Mouse (Mus musculus) forelimb bud, embryonic 11.5 days (tissue): ENCODE measurements around the gene Bsnd.

Source experiments
- DNase-seq: peaks from one replicate; pipeline ENCODE4 v3.0.0-alpha.2; 2012; ENCODE audit warnings: low read depth, low spot score

The Bsnd gene

GRCm38 (mm10) chr4:106492116-106492515, at the start of gene Bsnd:
Bsnd (minus strand) TSS chr4:106492283.
- DNase-seq, result no peak

GRCm38 (mm10) chr4:106541491-106541890, 49.4 kb upstream of the Bsnd start:
- no peak for DNase-seq

DNA sequence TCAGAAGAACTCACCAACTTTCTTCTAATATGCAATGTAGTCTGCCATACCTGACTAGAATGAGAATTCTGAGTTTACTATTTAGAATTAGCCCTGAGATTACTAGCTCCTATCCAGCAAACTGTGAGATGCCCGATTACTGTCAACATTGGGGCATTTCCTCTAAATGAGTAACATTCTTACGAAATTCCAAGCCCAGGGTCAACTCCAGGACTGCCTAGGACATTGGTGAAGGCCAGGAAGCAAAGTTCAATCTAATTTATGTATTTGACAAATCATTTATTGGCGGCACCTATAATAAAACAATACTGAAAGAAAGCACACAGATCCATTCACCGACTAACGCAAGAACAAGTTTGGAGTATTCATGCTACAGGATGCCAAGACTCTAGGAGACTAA, 47.7 kb upstream of the Bsnd start:
- DNase-seq, result no peak

- DNase-seq, result no peak
Observed at GRCm38 (mm10) chr4:106534256-106534655, 42.2 kb upstream of the Bsnd start.

GRCm38 (mm10) chr4:106533421-106534080, 41.5 kb upstream of the Bsnd start:
- no peak for DNase-seq

GRCm38 (mm10) chr4:106530113-106530482, 38.0 kb upstream of the Bsnd start:
- no peak for DNase-seq

GRCm38 (mm10) chr4:106529375-106530112, 37.5 kb upstream of the Bsnd start:
- peak; percentile 94 for DNase-seq

- DNase-seq, result no peak
Observed at GRCm38 (mm10) chr4:106527856-106528547, 35.9 kb upstream of the Bsnd start.

DNA sequence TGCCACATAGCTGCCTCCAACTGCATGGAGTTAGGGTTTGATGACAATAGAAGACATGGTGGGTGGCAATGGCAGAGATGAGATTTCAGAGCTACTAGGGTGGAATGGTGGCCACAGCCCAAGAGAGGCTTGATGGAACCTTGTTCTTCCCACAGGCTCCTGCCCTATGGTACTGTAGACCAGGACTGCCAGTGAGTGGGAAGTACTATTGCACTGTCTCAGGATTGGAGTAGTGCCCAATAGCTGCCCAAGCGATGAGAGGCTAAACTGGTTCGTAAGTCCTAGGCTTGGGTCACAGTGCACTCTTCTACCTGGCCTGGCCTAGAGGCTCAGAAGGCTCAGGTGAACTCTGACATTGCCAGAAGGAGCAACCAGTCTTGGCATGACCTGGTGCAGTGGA, 32.9 kb upstream of the Bsnd start:
- no peak for DNase-seq

- DNase-seq, result no peak
Observed at GRCm38 (mm10) chr4:106524131-106524530, 32.0 kb upstream of the Bsnd start.

DNA sequence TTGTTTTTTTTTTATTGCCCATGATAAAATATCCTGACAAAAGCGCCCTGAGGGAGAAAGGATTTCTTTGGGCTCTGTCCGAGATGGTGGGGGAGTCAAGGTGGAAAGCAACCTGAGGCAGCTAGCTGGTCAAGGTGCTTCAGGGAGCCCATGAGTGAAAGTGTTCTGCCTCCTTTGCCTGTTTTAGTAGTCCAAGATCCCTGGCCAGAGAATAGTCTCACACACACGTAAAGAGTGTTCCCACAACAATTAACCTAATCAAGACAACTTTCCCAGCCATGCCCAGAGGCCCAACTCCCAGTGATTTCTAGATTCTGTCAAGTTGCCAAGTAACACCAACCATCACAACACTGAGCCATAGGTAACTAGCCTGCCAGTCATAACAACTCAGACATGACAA, 30.5 kb upstream of the Bsnd start:
- DNase-seq, result no peak

DNA sequence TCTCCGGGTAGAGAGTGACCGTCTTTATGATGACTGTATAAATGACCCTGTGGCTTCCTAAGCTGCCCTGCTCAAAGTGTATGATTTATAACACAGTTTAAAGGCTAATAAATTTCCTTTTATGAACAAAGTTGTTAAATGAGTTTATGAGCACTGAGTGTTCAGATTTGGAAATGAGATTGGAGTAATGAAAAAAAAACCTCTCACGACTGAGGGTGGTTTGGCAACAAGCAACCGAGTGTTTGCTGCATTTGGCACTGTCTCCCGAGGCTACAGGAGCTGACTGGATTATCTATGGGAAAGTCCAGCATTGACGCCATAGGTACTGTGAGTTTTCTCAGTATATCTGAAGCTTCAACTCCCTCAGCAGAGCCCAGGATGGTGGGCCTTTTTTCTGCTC, 22.5 kb upstream of the Bsnd start:
- DNase-seq, result no peak

DNA sequence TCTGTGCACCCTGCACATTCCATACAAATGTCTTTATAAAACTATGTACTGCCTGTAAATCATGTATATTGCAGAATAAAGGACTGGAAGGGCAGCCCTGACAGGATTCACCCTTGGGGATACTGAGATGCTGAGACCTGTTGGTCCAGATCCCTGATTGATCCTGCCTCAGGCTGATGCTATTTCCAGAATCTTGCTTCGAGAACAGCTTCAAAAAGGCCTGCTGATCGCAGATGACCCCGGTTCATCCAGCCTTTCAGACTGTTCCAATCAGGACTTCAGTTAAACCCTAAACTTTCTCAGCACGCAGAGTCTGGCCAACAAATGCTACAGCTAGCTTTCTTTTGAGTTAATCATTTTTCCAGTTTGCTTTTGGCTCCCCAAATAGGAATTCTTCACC, 17.8 kb upstream of the Bsnd start:
- DNase-seq, result no peak

DNA sequence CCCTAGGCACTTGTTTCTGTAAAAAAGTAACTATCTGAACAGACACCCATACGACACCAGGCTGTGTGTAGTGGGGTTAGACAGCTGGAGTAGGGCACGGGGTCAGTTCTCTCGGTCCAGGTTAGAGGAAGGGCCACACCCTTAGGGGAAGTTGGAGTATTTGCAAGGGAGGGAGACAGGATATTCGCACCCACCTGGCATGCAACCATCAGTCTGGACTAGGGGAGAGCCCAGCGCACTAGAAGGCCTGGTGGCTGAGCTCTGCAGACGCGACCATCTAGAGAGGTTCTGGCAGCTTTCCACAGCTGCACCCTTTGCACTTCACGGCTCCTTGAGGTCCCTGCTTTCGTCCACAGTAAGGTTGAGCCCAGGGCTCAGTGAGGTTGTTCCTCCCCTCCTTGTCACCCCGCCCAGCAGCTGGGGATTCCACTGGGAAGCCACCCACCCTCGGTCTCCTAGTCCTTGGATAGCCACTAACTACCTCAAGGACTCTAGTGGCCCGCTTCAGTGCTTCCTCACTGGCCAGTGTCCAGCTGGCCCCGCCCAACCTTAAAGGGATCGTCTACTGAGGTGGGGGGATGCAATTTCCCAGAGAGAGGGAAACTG, 13.5 kb upstream of the Bsnd start:
- no peak for DNase-seq

DNA sequence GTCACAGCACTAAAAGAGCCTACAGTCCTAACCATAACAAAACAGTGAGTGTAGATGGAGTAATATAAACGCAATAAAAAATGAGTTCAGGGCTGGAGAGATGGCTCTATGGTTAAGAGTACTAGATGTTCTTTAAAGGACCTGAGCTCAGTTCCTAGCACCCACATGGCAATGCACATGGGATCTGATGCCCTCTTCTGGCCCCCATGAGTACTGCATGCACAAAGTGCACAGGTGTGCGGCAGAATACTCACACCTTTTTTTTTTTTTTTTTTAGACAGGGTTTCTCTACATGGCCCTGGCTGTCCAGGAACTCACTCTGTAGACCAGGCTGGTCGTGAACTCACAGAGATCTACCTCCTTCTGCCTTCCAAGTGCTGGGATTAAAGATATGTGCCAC, 11.5 kb upstream of the Bsnd start:
- DNase-seq, result no peak

- DNase-seq, result no peak
Observed at GRCm38 (mm10) chr4:106500066-106500465, 8.0 kb upstream of the Bsnd start.

DNA sequence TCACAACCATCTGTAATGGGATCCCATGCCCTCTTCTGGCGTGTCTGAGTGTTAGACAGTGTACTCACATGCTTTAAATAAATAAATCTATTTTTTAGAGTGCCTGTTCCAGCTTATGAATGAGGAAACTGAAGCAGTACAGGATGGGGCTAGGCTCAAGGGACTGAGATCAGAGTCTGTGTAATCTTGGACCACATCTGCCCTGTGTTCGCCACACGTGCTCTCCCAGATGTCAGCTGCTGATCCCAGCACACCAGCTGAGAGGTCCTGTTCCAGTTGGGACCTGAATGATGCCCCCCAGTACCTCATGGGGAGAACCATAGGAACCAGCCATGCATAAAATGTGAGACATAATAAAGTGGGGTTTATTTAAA, 6.4 kb upstream of the Bsnd start:
- DNase-seq, result no peak

DNA sequence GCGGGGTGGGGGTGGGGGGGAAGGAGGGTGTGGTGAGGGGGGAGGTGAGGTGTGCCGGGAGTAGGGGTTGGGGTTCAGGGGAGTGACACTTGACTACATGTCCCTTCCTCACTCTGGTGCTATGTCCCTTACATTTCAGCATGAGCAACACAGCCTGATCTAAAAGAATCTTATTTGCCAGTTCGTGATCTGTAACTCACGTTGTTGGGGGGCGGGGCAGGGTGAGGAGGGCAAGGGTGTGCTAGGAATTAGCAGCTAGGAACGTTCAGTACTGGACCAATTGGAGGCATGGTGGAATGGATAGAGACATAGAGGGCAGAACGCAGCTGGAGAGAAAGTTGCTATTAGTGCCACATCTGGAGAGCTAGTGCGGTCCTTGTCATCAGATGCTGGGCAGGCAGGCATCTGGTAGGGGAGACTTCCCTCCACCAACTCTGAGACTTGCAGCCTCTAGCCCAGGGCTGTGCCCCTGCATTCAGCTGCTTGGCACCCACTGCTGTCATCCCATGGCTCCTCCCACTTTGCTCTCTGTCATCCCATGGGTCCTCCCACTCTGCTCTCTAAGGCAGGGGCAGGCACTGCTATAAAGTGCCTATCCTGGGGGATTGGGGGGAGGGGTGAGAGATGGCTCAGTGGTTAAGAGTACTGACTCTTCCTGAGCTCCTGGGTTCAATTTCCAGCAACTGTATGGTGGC, 5.8 kb upstream of the Bsnd start:
- no peak for DNase-seq

DNA sequence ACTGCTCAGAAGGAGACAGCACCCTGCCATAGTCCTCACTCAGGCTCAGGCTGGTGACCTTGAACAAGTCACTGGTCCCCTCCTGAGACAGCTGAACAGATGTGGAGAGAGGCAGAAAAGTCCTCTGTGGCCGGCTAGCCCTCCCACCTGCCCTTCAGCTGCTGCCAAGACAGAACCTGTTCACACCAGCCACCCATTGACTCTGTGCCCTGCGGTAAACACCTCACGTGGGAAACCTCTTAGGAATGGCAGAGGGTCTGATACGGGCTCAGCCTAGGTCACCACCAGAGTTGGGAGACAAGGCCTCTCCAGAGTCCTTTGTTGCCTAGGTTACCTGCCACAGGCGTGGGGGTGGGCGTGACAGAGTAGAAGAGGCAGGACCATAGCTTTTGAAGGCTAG, 4.8 kb upstream of the Bsnd start:
- no peak for DNase-seq

DNA sequence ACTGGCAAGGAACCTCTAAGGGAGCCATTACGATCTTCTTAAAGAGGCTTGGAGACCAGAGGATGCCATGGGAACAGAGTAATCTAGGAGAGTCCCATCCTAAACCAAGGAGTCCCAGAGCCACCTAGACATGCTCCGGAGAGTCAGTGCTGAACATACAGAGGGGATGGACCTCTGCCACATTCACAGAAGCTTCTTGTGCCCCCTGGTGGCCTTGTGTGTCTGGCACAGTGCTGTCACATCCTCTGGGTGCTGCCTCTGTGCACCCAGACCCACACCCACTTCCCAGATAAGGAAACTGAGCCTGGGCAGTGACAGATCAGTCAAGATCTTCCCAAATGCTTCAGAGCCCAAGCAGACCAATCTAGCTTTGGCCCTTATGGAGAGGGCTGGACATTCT, 1.6 kb upstream of the Bsnd start:
- DNase-seq, result no peak

DNA sequence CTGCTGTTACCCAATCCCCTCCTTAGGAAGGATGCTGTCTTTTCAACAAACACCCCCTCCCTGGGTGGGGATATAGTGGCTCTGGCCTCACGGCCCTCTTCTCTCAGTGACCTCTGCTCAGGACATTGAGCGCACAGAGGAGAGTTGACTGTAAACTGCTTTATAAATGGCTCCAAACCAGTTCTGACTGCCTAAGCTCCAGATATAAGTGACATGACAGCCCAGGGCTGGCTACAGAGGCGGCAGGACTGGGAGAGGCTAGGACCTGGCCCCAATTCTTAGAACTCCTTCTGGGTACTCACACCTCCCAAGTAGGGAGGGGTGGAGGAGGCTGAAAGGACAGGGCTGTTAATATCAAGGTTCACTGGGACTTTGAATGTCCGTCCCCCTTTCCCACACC, 1.5 kb downstream of the Bsnd start:
- DNase-seq, result no peak

DNA sequence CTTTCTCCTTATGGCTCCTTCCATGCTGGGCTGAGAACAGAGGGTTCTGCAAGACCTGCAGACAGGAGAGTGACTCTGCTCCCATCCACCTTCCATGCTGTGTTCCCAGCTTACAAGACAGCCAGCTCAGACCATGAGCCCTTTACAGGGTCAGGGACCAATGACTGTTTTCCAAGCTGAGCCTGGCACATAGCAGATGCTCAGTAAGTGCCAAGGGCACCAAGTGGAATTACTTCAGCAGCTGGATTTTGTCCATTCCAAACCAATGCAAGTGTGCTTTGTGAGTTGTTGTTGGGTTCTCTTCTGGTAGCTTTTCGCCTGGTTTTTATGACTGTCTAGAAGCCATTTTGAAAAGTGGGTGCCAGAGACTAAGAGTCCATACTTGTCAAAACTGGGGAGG, 8.3 kb downstream of the Bsnd start:
- DNase-seq, result no peak
